Mouse (Mus musculus) spleen, postnatal 36 days (tissue): ENCODE measurements around the gene Camk1g.
A peak's percentile ranks its signal among the peaks of the same experiment; 100 is the strongest.

ENCODE experiments used
- DNase-seq, 2 experiments: peaks; one replicate each; pipeline ENCODE4 v3.0.0; 2022; ENCODE audit warnings: low spot score in 2 of 2, mixed read lengths in 1 of 2

The Camk1g gene

DNA sequence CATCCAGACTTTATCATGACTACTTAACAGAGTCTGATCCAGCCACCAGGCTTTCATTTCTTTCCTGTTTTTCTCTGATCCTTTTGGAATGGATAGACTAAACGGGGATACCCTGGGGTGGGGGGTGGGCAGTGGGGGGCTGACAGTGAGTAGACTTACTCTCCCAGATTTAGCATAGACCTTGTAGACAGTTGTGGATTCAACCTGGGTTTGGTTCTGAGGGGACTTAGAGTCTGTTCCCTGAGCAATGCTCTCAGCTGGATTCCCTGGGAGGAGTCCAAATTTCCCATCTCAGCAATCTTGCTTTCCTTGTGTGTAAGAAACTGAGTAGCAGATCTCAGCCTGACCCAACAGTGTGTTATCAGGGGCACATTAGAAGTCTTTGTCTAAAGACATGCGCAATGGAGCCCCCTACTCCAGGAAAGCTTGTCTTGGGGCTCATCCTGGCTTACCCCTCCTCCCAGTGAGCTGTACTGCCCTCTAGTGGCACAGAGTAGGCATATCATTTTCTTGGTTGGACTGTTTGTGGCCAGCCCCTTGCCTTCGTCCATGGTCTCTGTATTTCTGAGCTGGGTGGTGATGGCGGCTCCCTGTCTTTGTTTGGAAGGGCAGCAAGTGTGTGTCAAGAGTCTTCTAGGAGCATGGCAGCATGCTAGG, 6.5 kb upstream of the Camk1g start:
- peak; percentile 13 to 27 for DNase-seq

DNA sequence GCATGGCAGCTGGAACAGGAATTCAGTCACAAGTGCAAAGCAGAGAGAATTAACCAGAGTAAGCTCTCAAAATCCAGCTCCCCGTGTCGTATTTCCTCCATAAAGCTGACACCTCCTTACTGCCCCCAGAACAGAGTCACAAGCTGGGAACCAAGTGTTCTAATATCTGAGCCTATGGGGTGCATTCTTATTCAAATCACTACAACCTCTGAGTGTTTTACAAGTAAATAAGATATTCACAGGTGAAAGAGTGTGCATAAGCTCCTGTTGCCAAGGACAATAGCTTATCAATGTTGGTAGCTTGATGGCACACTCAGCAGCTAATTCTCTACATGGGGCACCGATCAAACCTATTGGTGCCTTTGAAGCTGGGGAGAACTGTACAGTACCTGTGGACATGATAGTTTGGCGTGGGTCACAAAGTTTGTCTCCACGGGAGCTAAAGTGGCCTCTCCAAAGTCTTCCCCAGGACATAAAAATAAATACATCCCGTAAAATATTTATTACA, 3.9 kb upstream of the Camk1g start:
- no peak for DNase-seq

DNA sequence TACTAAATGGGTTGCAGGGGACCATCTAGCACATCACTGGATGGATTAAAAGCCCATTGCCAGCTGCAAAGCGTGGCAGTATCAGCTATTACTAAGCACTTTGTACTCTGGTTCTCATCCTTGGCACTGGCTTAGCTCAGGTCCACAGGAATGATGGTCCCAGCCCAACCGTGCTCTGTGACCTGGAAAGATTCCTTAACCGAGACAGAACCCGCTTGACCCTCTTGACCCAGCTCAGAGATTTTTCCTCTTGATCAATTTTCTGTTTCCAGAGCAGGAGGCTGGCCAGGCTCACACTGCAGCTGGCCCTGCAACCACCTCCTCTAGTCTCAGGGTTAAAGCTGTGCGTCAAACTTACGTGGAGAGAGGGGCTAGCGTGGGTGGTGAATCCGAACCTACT, 1.0 kb downstream of the Camk1g start:
- DNase-seq: no peak

DNA sequence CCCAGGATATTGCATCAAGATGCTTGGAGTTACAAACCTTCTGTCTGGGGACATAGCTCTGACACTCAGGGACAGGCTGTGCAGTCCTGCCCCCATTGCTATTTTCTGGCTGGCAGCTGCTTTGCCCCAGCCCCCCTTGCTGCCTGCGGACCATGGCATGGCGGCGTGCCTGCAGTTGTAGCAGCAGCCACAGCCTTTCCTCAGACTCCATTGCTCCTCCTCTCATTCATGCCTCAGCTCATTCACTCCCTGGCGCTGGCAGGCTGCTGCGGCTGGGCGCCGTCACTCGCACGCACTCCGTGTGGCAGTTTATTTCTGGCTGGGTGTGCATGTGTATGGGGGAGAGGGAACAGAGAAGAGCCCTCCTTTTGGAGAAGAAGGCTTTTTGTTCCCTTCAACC, 2.0 kb downstream of the Camk1g start:
- DNase-seq: no peak

DNA sequence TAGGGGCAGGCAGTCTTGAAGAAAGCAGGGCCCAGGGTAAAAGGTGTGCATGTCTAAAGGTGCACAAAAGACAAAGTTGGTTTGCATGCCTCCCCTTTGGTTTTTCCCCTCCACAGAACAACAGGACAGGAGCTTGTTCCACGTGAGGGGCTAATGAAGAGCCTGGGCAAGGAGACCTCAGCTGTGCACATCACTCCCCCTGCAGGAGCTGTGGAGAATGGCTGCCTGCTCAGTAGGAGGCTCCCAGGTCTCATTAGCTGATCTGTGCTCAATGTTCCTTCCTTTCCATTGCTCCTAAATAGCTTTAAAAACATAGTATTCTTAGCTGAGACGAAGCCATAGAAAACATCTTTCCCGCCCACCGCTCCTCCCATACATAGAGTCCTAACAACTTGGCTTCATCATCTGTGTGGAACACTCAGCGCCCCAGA, 6.3 kb downstream of the Camk1g start:
- peak; percentile 56 to 62 for DNase-seq

DNA sequence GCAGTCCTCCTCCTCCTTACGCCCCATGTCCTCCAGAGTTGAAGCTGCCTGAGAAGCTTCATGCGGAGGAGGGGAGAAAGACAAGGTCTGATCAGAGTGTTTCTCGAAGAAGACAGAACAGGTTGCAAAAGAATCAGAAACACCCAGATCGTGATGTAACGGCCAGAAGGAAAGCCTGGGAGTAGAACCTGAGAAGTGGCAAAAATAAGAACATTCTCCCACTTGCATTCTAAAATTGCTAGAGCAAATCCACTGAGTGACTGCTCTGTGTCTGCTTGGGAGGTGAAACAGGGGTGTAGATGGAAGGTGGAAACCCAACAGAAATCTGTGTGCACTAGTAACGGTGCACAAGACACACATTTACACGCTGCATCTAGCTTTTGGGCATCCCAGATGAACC, 8.0 kb downstream of the Camk1g start:
- no peak for DNase-seq

DNA sequence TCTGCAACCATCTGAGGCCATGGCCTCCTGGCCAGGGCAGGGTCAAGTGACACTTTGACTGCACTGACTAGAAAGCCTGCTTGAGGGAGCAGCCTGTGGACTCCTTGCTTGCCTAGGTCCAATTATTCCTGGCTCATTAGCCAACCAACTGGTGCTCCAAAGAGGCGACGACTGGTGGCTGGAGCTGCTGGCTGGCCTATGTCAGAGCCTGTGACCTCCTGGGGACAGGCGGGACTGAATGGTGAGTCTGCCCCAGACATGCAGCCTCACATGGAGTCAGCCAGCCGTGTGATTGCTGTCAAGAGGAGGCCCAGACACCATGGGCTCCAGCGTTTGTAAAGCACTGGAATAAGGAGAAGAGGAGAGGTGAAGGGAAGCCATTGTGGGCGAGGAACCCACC, 8.9 kb downstream of the Camk1g start:
- DNase-seq: no peak

DNA sequence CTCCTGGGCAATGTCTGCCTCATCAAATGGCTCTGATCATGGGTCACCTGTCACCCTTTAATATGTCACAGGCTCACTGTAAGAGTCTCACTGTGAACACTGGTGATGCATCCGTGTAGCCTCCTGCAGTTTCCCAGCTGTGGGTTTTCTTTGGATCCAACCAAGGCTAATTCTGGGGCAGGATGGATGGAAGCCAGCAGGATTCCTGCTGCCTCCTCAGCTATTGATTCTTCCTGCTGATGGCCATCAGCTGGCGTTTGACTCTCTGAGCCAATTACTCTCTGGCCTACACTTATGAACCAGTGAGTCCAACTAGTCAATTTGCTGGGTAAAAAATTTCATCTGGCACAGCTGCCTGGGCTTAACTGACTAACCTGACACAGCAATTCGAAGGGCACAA, 10.9 kb downstream of the Camk1g start:
- no peak for DNase-seq

DNA sequence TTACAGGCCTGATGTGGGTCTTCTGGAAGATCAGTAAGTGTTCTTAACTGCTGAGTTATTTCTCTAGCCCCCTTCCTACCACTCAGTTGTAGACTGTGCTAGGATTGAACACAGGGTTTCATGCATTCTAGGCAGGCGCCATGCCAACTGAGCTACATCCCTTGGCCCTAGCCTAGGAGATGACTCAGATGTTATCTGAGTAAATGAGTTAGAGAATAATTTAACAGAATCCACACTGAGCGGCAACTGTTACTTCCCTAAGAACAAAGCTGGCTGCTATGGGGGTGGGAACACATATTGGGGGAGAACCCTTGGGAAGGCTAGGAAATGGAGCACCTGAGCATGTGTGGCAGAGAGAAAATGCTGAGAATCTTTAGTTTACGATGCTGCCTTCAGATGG, 18.5 kb downstream of the Camk1g start:
- DNase-seq: no peak

DNA sequence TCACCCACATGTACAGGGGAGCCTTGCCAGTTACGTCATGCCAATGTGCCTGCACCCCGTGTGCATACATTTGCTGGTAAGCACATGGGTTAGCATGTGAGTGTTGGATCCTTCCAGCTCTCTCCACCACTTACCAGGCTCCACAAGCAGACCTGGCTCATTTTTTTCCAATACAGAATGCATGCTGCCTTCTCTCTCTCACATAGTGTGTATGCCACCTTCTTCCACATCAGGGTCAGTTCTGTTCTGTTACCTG, 19.6 kb downstream of the Camk1g start:
- DNase-seq: no peak

DNA sequence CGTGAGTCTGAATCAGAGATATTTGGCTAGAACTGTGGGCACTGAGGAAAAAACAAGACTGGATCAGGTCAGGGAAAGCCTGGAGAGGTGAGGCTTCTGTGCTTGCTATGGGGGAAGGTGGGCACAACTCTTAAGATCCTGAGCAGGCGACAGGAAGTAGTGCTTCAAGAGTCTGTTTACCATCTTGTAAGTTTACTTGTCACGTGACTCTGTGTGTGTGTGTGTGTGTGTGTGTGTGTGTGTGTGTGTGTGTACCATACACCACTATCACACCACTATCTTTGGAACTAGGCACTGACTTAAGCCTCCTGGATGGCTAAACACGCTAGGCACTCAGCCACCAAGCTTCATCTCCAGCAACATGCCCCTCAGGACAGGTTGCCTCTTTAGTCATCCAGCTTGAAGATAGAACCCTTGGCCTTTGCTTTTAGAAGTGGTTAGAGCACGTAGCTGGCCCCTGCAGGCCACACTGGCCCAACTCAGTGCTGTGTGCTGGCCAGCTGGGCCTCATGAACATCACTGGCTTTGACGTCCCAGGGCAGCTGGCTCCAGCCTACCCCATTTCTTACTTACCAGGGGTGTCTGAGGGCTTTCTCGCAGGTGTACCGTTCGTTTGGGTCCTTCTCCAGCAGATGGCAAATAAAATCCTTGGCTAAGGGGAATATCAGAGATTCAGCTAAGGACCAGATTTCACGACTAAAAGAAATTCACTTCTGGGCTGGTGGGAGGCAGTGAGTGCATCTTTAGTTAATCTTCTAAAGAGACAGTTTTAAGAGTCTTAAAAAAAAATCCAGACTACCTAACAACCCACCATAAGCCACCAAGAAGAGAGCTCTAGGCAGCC, 20.2 kb downstream of the Camk1g start:
- DNase-seq: no peak

DNA sequence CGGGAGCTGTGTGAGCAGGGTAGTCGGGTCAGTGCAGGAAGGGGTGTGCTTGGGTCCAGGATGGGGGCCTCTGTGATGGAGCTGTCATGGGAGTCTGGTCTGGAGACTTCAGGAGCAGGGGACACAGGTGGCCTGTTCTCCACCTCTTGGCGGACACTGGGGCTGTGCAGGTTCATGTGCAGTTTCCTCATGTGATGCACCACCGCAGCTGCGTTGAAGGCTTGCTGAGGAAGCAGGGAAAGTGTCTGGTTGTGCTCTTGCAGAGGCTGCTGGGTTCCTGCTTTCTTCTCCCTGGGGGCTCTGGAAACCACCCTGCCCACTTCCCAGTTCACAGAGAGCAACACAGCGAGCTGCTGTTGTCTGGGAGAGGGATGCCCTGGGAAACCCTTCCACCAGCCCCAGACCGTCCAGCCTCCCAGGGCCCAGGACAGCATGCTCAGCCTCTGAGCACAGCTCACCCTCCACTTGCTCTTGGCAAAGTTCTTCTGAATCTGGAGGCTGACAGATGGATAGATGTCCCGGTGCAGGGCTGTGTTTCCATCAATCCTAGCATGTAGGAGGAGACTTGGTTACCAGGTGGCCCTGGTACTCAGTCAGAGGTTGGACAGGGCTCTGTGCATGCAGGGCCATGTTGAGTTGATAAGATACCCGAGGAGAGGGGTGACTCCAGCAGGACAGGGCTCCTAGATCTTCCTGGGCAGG, 21.7 kb downstream of the Camk1g start:
- no peak for DNase-seq

DNA sequence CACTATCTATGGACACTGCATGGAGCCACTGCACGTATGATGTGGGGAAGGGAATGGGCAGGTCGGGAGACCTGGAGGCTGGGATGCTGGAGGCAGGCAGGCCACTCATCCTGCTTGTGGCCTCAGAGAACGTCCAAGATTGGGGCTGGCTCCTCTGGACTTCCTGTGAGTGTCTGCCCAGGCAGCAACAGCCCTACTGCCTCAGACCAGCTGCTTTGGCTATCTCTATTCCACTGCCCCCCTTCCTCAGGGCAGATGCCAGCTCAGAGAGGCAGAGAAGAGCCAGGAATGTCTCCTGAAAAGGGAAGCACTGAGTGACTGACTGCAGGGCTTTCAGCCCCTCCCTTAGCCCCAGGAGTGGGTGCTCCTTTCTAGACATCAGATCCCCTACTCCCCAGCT, 23.2 kb downstream of the Camk1g start:
- DNase-seq: no peak

DNA sequence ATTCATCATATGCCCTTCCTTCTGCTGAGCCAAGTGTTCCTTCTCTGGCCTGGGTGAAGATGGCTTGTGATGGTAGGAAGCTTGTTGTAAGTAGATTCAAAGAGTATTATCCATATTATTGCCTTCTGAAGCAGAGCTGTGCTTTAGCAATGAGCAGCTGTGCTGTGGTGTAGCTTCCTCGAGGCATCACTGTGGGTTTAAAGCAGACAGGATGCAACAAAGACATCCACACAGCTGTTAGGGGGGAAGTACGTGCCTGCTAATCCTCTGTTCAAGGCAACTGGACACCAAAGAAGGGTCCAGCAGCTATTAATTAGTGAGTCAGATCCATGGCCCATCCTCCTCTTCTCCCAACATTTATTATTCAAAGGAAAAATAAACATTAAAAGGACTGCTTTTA, 25.1 kb downstream of the Camk1g start:
- no peak for DNase-seq

DNA sequence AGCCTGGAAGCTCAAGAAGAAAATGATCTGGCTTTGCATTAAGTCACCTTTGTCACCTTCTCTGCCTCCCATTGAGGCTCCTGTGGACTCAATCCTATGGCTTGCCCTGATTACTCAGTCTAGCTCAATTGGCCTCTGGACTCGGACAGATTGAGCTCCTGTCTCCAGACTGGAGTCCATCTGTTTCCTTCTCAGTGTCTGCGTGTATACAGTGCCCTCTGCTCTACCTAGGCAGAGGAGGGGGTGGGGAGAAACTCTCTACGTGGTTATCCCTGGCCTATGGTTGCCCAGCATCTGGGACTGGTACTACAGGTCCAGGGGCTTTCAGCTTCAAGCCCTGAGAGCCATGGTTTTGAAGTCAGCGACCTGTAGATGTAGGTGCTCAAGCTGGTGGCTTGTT, 26.2 kb downstream of the Camk1g start:
- no peak for DNase-seq

DNA sequence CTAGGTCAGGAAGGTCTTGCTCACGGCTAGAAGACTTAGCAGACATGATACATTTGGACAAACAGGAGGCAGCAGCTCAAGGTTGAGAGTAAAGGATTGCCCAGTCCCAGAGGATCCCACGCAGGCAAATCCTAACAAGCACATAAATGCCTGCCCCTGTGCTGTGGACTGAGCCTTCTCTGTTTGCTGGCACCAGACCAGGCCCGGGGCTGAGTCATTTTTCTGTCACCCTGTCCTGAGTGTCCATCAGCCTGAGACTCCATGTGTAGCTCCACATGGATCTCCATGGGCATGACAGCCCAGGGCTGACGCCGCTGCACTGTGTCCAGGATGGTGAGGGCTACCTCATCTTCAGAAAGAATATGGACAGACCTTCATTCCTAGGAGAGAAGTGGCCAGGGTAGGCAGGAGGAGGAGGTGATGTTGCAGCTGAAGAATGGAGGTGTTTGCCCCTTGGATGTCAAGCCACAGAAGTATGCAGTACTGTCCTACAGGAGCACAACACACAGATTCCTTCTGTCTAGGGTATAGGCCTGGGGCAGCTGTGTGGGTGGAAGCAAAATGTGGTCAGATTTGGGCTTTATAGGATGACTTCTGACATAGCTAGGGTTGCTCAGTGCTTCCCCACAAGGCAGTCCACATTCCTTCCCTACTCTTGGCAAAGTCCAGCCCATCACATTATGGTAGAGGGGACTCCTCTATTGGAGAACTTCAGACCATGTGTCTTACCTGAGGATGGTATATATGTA, 27.7 kb downstream of the Camk1g start:
- no peak for DNase-seq

DNA sequence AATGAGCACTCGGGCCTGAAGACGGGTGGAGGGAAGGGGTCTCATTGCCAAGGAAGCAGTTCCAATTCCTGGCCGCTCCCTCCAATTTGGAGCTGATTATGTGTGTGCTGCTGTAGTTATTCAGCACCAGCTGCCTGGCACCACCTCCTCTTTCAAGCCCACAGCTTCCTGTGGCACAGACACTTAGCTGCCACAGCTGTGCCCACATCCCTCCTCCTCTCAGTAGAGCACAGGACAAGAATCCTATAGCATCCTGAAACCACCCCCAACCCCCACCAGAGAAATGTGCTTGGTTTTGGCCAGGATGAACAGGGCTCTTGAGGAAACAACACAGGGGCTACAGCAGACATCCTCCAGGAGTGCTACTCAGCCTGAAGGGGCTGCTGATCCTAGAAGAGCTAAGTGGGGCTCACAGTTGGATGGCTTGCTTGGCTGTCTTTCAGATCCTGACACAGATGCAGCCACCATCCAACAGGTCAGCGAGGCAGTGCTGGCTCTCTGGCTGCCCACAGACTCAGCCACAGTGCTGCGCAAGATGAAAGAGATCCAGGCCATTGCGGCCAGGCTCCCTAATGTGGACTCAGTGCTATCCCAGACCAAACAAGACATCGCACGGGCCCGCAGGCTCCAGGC, 31.6 kb downstream of the Camk1g start:
- DNase-seq: peak; percentile 27 to 34

DNA sequence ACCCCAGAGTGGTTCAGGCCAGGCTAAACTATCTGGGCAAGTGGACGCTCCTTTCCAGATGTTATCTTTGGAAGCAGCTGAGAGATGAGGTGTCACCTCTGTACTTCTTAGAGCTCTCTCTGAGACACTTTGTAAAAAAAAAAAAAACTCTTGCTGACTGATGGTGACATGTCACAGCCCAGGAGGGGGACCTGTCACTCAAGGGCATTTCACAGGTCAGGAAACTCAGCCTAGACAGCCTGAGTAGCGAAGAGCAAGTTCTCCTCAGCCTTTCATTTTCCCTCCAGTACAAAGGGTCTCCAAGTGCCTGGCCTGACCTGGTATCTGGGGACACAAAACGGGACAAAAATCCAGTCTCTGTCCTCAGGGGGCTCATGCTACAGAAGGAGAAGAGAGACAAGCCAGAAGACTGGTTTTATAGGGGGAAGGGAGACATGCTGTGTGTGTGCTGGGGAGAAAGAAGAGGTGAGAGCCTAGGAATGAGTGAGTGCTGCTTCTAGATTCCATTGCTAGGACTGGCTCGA, 32.2 kb downstream of the Camk1g start:
- no peak for DNase-seq

DNA sequence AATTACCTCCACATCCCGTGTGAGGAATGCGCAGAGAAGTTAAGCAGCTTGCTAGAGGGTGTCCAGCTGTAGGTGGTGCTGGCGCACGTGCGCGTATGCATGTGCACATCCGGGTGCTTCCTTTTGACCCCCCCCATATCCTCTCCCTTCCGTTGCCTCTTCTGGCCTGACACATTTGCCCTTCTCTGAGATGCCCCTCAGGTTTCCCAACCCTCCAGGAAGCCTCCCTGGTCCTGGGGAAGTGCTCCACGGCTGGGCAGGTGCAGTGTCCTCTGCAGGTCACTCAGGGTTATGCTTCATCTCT, 33.1 kb downstream of the Camk1g start:
- DNase-seq: peak; percentile 36 to 42

DNA sequence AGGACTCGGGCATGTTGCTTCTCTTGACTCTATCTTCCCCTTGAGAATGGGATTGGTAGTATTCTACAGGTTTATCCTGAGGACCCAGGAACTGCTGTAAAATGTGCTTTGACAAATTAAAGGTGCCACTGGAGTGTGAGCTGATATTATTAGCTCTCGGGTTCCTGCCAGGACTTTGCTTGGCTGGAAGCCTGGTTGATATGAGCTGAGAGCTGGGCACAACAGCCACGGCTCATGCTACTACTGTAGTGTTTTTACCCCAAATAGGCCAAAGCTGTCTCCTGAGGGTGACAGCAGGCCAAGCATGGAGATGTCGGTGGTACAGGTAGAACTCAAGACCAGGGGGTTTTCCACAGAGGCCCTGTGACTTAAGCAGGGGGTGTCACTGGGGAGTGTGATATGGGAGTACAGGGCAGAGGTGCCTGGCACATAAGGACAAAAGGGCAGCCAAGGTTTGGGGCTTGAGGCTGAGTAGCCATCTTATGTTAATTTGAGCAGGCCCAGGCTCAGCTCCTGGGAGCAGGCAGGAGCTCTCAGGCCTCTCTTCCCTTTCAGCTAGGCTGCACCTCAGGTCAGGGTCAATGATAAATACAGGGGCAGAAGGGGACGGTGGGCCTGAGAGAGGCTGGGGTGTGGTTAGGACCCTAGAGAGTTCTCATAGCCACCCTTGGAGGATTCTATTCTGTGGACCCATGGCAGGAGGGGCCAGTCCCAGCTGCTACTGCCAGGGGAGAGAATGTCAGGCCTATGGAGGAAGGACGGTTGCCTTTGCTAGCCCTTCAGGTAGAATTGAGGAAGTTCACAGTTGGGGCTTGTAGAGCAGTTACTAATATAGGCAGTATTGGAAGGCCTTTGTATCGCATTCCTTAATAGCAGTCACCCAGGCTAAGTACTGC, 33.7 kb downstream of the Camk1g start:
- no peak for DNase-seq

DNA sequence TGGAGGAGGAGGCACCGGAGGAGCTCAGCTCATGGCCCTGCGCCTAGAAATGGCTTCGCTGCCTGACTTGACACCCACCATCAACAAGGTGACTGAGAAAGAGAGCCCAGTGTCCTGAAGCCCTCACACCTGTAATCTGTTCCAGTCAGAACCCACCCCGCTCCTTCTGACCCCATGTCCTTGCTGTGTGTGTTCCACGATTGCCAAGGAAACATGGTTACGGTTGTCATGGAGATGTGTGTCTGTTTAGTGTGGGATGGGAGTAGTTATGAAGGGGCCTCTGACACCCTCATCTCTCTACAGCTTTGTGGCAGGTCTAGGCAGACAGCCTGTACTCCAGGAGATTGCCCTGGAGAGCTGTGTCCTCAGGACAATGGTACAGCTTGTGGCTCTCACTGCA, 35.6 kb downstream of the Camk1g start:
- no peak for DNase-seq
